Mouse (Mus musculus): ENCODE results near the gene Tjp3. TPM values are rescaled to one million over a fixed set of nuclear protein-coding genes. Genes with fewer than 3 reads are reported as not detected.

The Tjp3 gene
- polyA plus RNA-seq, 1 experiment from 2014 or later, result 1.7 TPM

- Histone ChIP-seq H3K36me3 (peaks cover 52% of the 10 kb centered on the region), H3K9ac (peak overlapping the region; percentile 20; the same call in 1 of the 2 replicates), H3K9me3 (replicated peaks) (no peaks in the 10 kb centered on the region), H3K4me3 (no peak overlapping the region), H3K4me1 (replicated peaks) (peaks cover 52% of the 10 kb centered on the region), H3K27me3 (replicated peaks) (no peaks in the 10 kb centered on the region), H3K4me2 (no peak overlapping the region), H3K27ac (ENCODE audit: poor library complexity, severe bottlenecking) (peak overlapping the region; percentile 34; the same call in 1 of the 2 replicates)
- 64% methylated on average over 6 of the region's 6 CpGs for WGBS
- ATAC-seq (ENCODE audit: insufficient number of reproducible peaks, low FRiP score), result no peak
These were observed 35.5 kb upstream of the Tjp3 start for GRCm38 (mm10) chr10:81326858-81327257.

- H3K27ac ChIP-seq (ENCODE audit: poor library complexity, severe bottlenecking), result no peak overlapping the region
- H3K4me1 ChIP-seq (replicated peaks), result peaks cover 55% of the 10 kb centered on the region
- no peaks in the 10 kb centered on the region for H3K9me3 ChIP-seq (replicated peaks)
- no peaks in the 10 kb centered on the region for H3K27me3 ChIP-seq (replicated peaks)
- no peak for ATAC-seq (ENCODE audit: insufficient number of reproducible peaks, low FRiP score)
- 94% methylated on average over 18 of the region's 18 CpGs for WGBS
- no peak overlapping the region for H3K4me3 ChIP-seq
- no peak overlapping the region for H3K9ac ChIP-seq
- peaks cover 52% of the 10 kb centered on the region for H3K36me3 ChIP-seq
- no peak overlapping the region for H3K4me2 ChIP-seq
These were observed 34.4 kb upstream of the Tjp3 start for GRCm38 (mm10) chr10:81325781-81326180.

- peaks cover 49% of the 10 kb centered on the region for H3K4me1 ChIP-seq (replicated peaks)
- peaks cover 52% of the 10 kb centered on the region for H3K36me3 ChIP-seq
- WGBS, result 97% methylated on average over 21 of the region's 21 CpGs
These were observed 33.8 kb upstream of the Tjp3 start for GRCm38 (mm10) chr10:81325176-81325575.

DNA sequence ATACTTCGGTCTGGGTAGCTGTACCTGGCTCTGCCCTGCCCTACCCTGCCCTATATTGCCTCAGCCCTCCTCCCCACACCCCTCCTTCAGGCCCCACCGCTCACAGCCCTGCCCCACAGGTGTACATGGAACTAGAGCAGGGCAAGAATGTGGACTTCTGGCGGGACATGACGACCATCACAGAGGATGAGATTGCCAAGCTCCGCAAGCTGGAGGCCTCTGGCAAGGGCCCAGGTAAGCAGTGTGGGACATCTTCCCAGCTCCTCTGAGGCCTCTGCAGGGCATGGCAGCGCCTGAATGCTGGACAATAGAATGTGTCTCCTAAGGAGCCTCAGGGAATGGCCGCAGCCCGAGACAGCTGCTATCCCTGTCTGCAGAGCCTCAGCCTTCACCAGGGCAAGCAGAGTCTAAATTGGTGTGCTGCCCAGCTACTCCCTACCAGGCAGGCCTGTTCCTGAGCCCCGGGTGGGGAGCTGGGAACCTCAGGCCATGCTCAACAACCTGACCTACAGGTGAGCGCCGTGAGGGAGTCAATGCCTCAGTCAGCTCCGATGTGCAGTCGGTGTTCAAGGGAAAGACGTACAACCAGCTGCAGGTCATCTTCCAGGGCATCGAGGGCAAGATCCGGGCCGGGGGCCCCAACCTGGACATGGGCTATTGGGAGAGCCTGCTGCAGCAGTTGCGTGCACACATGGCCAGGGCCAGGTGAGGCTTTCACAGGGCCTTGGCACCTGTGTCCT lies 32.6 kb upstream of the Tjp3 start:
- Histone ChIP-seq H3K4me1 (replicated peaks) (peaks cover 47% of the 10 kb centered on the region), H3K9ac (no peak overlapping the region), H3K4me3 (no peak overlapping the region), H3K9me3 (replicated peaks) (no peaks in the 10 kb centered on the region), H3K27ac (ENCODE audit: poor library complexity, severe bottlenecking) (no peak overlapping the region), H3K36me3 (peaks cover 52% of the 10 kb centered on the region), H3K4me2 (no peak overlapping the region), H3K27me3 (replicated peaks) (no peaks in the 10 kb centered on the region)
- 94% methylated on average over 18 of the region's 18 CpGs for WGBS
- ATAC-seq (ENCODE audit: insufficient number of reproducible peaks, low FRiP score), result no peak

More at GRCm38 (mm10) chr10:81325176-81325575, 33.8 kb upstream of the Tjp3 start:
- no peak overlapping the region for H3K4me3 ChIP-seq
- no peak overlapping the region for H3K4me2 ChIP-seq
- H3K9ac ChIP-seq, result no peak overlapping the region
- no peaks in the 10 kb centered on the region for H3K9me3 ChIP-seq (replicated peaks)
- no peak overlapping the region for H3K27ac ChIP-seq (ENCODE audit: poor library complexity, severe bottlenecking)
- no peak for ATAC-seq (ENCODE audit: insufficient number of reproducible peaks, low FRiP score)
- no peaks in the 10 kb centered on the region for H3K27me3 ChIP-seq (replicated peaks)

DNA sequence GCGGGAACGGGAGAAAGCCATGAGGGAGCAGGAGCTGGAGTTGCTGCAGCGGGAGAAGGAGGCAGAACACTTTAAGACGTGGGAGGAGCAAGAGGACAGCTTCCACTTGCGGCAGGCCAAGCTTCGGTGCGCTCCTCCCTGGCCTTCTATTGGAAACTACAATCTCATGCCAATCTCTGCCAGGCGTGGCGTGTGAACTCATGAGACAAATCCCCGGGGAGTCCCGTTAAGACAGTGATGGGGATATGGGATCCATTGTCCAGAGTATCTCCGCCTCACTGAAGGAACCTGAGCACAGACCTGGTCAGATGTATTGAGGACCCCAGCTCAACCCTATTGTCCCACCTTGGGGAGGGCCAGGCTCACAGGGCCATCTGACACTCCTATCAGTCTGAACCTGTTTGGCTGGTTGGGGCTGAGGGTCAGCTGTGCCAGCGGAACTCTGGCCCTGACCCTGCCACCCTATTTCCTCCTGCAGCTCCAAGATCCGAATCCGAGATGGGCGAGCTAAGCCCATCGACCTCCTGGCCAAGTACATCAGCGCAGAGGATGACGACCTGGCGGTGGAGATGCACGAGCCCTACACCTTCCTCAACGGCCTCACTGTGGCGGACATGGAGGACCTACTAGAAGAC lies 31.9 kb upstream of the Tjp3 start:
- 92% methylated on average over 23 of the region's 23 CpGs for WGBS

DNA sequence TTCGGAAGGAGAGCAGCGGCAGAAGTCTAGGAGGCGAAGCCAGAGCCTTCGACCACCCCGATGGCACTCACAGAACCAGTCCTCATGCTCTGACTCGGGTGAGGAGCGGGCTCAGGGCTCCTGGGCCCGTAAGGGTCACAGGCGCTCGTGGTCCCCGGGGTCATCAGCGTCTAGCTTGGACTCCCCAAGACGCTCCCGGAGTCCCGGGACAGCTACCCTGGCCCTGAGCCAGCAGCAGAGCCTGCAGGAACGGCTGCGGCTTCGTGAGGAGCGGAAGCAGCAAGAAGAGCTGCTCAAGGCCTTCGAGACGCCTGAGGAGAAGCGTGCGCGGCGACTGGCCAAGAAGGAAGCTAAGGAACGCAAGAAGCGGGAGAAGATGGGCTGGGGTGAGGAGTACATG lies 31.1 kb upstream of the Tjp3 start:
- Histone ChIP-seq H3K9me3 (replicated peaks) (no peaks in the 10 kb centered on the region), H3K4me3 (peak overlapping the region; percentile 96; the same call in 1 of the 2 replicates), H3K27ac (ENCODE audit: poor library complexity, severe bottlenecking) (no peak overlapping the region), H3K4me2 (peak overlapping the region; percentile 88), H3K36me3 (peaks cover 63% of the 10 kb centered on the region), H3K9ac (no peak overlapping the region; the same call in 1 of the 2 replicates), H3K27me3 (replicated peaks) (no peaks in the 10 kb centered on the region), H3K4me1 (replicated peaks) (peaks cover 43% of the 10 kb centered on the region)
- WGBS, result 94% methylated on average over 27 of the region's 27 CpGs
- no peak for ATAC-seq (ENCODE audit: insufficient number of reproducible peaks, low FRiP score)

More for the DNA sequence above, 31.9 kb upstream of the Tjp3 start:
- Histone ChIP-seq H3K9me3 (replicated peaks) (no peaks in the 10 kb centered on the region), H3K4me2 (no peak overlapping the region), H3K36me3 (peaks cover 57% of the 10 kb centered on the region), H3K27ac (ENCODE audit: poor library complexity, severe bottlenecking) (no peak overlapping the region), H3K4me3 (no peak overlapping the region), H3K9ac (no peak overlapping the region), H3K27me3 (replicated peaks) (no peaks in the 10 kb centered on the region), H3K4me1 (replicated peaks) (peaks cover 47% of the 10 kb centered on the region)
- no peak for ATAC-seq (ENCODE audit: insufficient number of reproducible peaks, low FRiP score)

GRCm38 (mm10) chr10:81321436-81321835 lies 30.1 kb upstream of the Tjp3 start:
- H3K9ac ChIP-seq, result peak overlapping the region; percentile 93
- H3K27ac ChIP-seq (ENCODE audit: poor library complexity, severe bottlenecking), result peak overlapping the region; percentile 85
- 2% methylated on average over 20 of the region's 20 CpGs for WGBS
- peak overlapping the region; percentile 96 for H3K4me3 ChIP-seq
- H3K4me2 ChIP-seq, result peak overlapping the region; percentile 88
- peaks cover 44% of the 10 kb centered on the region for H3K4me1 ChIP-seq (replicated peaks)
- H3K9me3 ChIP-seq (replicated peaks), result no peaks in the 10 kb centered on the region
- ATAC-seq (ENCODE audit: insufficient number of reproducible peaks, low FRiP score), result no peak
- peaks cover 54% of the 10 kb centered on the region for H3K36me3 ChIP-seq
- no peaks in the 10 kb centered on the region for H3K27me3 ChIP-seq (replicated peaks)

DNA sequence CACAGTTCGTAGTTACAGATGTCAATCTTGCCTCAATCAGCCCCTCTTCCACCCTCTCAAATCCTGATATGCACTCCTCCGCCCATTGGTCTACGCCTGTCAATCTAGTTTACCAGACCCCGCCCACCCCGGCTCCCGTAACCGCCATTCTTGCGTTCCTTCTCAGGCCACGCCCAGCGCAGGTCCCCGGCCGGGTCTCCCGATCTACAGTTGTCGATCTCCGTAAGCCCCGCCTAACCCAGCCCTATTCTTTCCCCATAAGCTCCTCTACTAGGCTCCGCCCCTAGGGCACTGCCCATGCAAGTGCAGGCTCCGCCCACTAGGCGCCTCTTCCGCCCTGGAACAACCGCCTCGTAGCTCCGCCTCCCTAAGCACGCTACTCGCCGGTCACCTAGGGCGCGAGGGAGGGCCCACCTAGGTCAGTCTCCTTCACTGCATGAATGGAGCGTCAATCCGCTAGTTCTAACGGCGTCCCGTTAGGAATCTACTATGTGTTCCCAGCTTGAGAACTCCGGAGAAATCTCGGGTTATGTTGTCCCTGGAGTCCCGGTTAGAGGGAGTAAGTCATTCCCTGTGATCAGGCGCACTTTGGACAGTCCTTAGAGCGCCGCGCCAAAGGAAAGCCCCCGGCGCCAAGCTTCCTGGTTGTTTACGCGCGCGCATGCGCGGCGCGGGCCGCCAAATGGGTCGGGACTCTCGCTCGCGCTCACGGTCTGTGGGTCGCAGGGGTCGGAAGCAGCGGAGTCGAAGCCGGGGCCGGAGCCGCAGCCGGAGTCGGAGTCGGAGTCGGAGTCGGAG lies 29.4 kb upstream of the Tjp3 start, which contains the start of gene Cactin:
Cactin (plus strand) TSS at position 554 of the 798 bp plus-strand sequence.
- Histone ChIP-seq H3K4me1 (replicated peaks) (peaks cover 48% of the 10 kb centered on the region), H3K27ac (ENCODE audit: poor library complexity, severe bottlenecking) (peak within 1 kb of the TSS; percentile 85), H3K9me3 (replicated peaks) (no peaks in the 10 kb centered on the region), H3K4me2 (peak within 1 kb of the TSS; percentile 88), H3K36me3 (peaks cover 52% of the 10 kb centered on the region), H3K4me3 (peak within 1 kb of the TSS; percentile 96), H3K9ac (peak within 1 kb of the TSS; percentile 93), H3K27me3 (replicated peaks) (no peaks in the 10 kb centered on the region)
- ATAC-seq (ENCODE audit: insufficient number of reproducible peaks, low FRiP score), result peak; percentile 94
- WGBS, result under 1% methylated on average over 68 of the region's 68 CpGs

DNA sequence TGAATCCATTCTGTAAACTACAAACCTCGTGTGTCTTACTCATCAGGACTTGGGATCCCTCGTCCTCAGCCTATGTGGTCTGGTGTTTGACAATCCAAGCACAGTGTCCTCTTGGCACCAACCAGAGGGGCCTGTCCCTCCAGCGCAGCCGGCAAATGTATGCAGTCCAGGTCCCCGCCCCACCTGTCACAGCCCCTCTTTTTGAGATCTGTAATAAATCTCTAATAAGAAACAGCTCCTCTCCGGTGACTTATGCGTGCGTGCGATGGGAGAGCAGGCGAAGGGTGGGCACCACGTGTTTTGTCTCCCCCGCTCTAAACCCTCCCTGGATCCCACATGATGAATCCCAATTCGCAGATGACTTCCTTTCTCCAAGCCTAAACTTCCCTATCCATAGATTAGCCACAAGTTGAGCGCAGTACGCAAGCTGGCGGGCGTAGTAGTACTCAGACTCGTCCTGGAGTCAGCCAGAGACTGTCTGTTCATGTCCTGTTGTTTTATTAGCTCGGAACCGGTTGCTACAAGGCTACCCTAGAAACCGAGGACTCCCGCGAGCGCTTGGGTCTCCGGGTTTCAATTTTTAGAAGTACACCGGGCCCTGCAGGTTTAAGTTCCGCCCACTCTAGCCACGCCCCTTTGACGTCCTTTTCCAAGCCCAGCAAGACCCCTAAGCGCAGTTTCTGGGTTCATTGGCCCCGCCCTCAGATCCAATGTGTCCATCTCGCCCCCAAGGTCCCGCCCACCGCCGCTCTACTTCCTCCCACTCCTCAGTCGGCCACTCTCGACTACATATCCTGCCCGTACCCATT lies 28.6 kb upstream of the Tjp3 start:
- Histone ChIP-seq H3K9ac (peak overlapping the region; percentile 71), H3K27me3 (replicated peaks) (no peaks in the 10 kb centered on the region), H3K27ac (ENCODE audit: poor library complexity, severe bottlenecking) (peak overlapping the region; percentile 84), H3K4me1 (replicated peaks) (peaks cover 50% of the 10 kb centered on the region), H3K9me3 (replicated peaks) (no peaks in the 10 kb centered on the region), H3K4me2 (peak overlapping the region; percentile 88), H3K36me3 (peaks cover 52% of the 10 kb centered on the region), H3K4me3 (peak overlapping the region; percentile 96)
- 2% methylated on average over 38 of the region's 38 CpGs for WGBS
- ATAC-seq (ENCODE audit: insufficient number of reproducible peaks, low FRiP score), result no peak; the same call in 1 of the 2 replicates

- H3K36me3 ChIP-seq, result peaks cover 52% of the 10 kb centered on the region
- H3K27ac ChIP-seq (ENCODE audit: poor library complexity, severe bottlenecking), result peak overlapping the region; percentile 84; the same call in 1 of the 2 replicates
- H3K9ac ChIP-seq, result peak overlapping the region; percentile 71
- ATAC-seq (ENCODE audit: insufficient number of reproducible peaks, low FRiP score), result no peak
- H3K4me2 ChIP-seq, result peak overlapping the region; percentile 88
- H3K4me1 ChIP-seq (replicated peaks), result peaks cover 50% of the 10 kb centered on the region
- H3K4me3 ChIP-seq, result peak overlapping the region; percentile 96
- H3K9me3 ChIP-seq (replicated peaks), result no peaks in the 10 kb centered on the region
- H3K27me3 ChIP-seq (replicated peaks), result no peaks in the 10 kb centered on the region
- 33% methylated on average over 8 of the region's 8 CpGs for WGBS
These were observed 27.9 kb upstream of the Tjp3 start for GRCm38 (mm10) chr10:81319330-81319699.
